Mouse (Mus musculus) adrenal gland, adult 18-20 months (tissue): ENCODE measurements at regions not wholly inside any gene's neighbourhood (a gene's known extent, or its start where the extent isn't known, plus 50 kb on each side); places are given as distances from the start of the nearest gene placed in this dataset.

Source experiments
- DNase-seq, 2 experiments: peaks; one replicate each; pipeline ENCODE4 v3.0.0; 2021 to 2022; ENCODE audit warnings: low spot score in 2 of 2

DNA sequence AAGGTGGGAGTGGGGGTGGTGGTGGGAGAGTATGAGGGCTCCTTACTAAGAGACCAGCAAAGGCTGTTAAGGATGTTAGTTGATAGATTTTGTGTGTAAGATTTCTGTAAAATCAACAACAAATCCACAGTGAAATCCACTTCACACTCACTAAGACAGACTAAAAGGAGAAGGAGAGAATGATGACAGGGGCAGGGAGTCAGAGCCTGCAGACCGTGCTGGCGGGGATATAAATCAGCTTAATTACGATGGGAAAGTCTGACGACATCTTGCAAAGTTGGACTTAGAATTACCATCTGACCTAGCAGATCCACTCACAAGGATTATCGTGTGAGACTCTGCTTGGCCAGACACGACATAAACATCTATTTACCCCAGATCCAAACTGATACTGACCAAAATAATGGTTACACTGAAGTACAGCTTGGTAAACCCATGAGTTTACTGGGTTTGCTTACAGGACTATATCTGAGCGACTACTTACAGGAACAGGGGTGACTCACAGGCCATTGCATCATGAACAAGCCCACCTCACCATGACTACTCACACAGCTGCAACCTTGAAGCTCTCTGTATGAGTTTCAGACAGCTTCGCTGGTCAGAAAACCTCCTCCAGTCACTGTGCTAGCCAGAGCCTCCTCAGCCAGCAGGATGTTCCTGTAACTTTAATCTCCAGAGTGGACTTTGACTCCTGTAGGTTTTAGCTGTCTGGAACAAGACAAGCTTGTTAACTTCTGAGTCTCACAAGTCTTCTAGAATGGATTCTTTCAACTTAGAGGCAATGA is 50.5 kb upstream of the Ednra start:
- DNase-seq = peak in 1 of 2 experiments; percentile 44

DNA sequence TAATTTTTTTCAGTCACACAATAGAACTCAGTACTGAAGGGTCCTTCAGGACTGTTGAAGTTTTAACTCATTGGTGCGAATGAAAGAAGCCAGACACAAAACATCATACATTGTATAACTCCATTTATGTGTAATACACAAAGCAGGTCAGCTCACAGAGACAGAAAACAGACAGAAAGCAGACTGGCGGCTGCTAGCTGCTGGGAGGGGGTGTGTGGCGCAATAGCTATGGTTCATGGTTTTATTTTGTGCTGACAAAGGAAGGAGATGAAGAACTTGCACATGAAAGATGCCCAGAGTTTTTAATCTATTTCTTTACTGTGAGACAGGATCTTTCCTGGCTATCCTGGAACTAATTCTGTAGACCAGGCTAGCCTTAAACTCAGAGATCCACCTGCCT is 51.3 kb upstream of the Ednra start:
- DNase-seq = no peak

DNA sequence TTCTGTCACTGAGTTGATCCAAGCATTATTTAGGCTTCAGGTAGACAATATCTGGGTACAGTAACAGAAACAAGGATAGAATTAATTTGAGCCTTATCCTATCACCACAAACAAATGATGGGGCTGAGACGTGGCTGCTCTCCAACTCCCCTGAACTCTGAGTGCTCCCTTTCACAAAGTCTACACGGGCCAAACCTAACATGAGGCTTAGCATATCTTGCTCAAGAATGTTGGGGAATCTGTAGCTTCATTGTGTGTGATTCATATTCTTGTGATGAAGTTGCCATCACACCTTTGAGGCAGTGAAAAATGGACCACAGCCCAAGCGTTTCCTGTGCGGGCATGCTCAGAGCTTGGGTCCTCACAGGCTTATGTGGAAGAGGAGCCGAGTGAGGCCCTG is 53.3 kb upstream of the Ednra start:
- DNase-seq = no peak

DNA sequence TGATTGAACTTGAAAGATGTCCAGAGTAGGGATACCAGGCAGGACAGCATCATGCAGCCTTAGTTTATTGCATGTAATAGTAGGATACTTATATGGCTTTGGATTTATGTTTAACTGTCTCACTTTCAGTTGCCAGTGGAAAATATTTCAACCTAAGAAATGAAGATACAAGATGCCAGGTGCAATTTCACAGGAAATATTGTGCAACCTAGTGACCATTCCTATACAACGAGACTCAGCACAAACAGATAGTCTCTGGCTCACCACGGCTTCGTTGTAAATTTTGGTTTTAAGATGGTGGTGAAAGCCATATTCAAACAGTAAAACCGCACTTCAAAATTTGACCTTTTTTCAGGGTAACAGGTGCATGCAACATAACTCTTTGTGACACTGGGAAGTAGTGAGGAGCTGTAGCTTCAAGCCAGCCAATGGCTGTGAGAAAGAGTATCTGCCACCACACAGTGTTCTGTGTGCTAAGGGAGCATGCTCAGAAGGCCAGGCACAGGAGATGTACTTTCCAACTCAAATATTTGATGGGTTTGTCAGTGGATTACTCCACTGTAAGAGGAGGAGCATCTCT is 61.5 kb upstream of the Ednra start:
- no peak for DNase-seq

DNA sequence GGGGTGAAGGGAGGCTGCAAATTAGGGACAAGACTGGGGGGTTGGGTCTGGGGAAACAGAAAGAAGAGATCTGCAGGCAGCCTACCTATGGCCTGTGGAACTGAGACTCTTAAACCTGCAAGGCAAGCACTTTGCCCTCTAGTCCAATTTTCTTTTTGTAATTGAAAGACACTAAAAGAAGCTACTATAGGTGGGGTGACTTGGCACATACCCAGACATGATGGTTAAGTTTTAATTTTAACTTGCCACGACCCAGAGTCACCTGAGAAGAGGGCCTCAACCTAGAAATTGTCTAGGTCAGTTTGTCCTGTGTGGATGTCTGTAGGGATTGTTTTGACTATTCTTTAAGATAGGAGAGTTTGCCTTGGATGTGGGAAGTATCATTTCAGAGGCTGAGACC is 70.6 kb upstream of the Ednra start:
- DNase-seq = no peak

DNA sequence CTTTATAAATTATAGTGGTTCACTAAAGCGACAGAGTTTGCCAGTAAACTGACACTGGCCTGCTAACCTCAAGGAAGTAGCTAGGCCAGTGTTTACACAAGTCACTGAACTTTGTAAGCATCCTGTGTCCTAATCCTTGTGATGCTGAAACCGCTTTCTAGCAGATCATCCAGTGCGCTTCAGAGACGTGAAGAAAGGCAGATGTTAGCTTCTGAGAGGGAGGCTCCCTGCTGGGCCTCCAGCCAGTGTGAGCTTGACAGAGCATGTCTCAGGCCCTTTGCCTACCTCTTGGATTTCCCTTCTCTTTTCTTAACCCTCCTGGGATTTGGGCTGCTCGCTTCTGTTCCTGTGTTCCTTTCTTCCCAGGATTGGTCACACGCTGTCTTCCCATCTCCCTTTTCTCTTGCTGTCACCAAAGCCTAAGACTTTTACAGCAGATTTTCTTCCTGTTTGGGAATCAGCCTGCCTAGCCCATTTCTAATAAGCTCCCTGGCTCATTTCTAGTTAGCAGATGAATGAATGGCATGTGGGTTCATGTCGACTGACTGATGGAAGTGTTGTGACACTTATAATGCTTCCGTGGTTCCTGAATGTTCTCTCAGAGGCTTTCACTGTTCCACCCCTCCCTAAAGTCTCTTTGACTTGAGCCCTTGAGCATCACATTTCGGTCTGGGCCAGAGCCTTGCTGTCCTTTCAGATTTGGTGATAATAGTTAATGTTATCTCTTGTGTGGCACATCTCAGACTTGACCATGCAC is 79.1 kb upstream of the Ednra start:
- no peak for DNase-seq

DNA sequence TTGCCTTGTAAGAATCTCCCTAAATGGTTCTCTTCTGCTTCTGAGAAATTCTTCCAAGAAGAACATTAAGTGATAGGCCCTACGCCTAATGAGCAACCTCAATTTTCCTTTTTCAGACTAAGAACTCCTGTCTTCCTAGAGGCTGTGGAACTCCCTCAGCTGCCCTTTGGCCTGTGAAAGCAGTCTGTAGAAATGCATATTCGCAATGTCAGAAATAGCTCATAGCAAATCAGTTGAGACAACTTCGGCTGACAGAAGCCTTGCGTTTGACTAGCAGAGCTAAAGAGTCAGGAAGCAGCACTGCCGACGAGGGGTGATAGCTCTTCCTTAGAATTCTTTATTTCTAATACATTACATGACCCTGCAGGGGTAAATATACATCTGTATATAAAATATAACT is 80.3 kb upstream of the Ednra start:
- DNase-seq = no peak

DNA sequence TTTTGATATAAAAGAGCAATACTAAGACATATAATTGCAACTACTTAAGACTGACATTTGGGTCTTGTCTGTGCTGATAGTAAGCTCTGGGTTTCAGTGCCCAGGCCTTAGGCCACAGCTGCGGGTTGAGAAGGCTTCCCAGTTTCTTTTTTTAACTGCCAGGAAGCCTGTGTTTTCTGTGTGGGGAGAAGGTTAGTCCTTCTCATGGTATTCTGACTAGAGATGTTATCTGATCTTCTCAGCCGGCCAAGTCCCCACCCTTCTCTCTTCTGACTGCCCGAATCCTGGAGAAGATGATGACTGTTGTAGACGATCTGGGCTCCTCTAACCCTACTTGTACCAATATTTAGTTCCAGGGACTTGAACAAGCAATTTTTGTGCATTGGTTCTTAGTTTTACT is 80.7 kb upstream of the Ednra start:
- no peak for DNase-seq

DNA sequence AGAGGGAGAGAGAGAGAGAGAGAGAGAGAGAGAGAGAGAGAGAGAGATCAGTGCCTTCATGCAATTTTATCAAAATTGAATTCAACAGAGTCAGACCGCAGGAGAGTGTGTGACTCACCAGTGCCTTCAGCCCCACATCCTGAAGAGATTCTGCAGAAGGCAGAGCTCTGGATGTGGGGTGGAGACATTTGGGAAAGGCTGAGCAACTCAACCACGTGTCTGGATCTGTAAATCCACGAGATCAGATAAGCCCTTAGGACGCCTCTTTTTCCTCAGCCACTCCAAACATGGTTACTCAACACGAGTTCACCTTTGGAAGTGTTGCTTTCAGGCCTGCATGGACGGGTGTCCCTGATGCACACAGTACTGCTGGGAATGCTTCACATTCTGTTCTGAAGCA is 81.4 kb upstream of the Ednra start:
- no peak for DNase-seq

DNA sequence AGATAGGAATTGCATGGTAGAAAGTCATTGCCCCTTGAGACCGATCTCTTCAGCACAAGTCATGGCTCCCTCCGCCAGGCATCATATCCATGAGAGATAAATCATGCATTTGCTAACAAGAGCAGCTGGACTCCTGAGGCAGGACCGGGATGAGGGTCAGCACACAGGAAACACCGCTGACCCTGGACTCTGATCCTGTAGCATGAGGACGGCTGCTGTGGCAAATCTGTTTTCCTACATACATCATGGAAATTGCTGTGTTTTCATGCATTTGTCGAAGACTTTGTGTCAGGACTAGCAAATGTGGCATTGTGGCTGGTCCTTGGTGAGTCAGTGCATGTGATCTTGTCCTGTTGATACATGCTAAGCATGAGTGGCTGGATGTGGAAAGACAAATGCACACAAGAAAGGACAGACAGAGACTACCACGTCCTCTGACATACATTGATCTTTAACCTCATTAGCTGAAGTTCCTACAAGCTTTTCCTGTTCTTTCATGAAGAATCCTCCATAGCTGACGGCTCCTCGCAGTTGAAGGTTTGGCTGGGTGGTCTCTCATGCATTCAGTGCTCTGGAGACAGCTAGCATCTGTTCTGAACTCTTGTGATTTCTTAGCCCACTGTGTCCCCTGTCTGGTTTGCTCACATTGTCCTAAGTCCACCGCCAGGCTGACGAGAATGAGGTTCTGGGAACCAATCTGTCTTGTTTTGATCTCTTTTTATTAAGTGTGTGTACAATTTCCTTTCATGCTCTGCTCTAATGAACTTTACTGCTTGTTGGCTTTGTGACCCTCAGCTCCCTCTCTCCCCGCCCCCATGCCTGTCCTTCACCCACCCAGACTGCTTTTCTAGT is 90.8 kb upstream of the Ednra start:
- no peak for DNase-seq

DNA sequence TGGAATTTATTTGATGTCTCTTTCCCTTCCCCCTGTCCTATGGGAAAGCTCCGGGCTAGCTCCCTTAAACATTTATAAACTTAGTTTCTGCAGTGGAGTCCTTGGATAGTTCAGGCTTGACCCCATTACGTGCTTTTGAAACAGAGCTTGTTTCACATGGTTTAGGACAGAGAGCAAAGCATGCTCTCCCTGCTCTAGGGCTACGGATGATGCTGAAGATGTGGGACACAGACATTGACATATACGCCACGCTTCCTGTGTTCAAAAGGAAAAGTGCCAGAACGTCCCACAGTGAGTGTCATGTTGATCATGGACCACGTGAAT is 91.3 kb upstream of the Ednra start:
- no peak for DNase-seq

DNA sequence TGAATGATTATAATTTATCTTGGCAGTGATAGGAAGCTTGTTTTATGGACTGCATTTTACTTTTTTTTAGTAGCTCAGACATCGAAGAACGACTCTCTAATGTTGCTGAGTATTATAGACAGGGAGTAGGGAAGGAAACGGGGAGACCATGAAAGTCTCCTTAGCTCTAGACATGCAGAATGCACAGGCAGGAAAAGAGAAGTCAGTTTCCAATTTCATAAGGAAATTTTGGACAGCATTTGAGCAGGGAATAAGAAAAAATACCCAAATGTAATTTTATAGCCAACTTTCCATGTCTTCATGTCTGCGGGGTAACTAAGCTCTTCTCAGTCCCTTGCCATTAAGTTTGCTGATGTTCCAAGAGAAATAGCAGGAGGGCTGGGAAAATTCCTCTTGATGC is 92.0 kb upstream of the Ednra start:
- DNase-seq = no peak

DNA sequence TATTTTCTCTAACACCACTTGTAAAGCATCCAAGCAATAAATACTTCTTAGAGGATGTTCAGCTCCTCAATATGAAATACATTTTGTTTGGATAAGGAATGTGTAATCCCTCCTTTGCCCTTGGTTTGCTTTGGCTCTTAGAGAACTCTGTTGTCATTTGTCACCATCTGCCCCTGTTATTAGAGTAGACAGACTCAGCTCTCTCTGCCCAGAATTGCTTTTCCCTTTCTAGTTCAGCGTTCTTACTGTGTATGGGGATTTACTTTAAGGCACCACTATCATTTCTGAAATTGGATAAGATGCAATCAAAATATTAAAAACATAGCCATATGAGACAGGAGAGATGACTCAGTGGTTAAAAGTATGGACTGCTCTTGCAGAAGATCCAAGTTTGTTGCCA is 101.5 kb upstream of the Ednra start:
- DNase-seq = no peak

DNA sequence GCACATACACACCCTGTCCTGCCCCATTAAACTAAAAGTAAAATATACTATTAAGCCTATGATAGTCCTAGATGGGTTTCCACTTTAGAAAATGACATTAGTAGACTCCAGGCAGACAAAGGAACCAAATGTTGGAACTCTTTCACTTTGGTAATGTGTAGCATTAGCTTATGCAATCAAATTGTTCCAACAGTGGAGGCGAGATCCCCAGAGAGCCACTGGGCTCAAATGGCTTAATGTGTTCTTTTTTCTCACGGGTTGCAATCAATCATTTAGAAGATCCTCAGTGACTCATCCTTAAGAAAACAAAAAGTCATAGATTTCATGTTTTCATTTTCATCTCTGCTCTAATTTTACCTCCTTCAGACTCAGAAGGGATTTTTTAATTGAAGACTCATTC is 102.0 kb upstream of the Ednra start:
- DNase-seq = no peak

DNA sequence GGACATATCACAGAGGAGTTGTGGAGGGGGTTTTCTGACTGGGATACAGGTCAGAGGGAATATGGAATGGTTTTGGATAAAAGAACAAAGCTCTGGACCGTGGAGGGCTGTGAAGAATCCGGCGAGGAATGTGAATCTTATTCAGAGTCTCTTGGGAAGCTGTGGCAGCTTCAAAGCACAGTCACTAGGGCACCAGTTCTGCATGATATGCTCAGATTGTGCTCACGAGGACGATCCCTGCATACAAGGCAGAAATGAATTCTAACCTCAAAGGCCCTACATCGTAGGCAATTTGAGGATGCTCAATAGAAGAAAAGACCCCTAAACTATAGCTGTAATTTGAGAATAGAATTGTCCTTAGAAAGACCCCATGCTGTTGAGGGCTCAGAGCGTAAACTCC is 103.8 kb upstream of the Ednra start:
- DNase-seq = no peak

DNA sequence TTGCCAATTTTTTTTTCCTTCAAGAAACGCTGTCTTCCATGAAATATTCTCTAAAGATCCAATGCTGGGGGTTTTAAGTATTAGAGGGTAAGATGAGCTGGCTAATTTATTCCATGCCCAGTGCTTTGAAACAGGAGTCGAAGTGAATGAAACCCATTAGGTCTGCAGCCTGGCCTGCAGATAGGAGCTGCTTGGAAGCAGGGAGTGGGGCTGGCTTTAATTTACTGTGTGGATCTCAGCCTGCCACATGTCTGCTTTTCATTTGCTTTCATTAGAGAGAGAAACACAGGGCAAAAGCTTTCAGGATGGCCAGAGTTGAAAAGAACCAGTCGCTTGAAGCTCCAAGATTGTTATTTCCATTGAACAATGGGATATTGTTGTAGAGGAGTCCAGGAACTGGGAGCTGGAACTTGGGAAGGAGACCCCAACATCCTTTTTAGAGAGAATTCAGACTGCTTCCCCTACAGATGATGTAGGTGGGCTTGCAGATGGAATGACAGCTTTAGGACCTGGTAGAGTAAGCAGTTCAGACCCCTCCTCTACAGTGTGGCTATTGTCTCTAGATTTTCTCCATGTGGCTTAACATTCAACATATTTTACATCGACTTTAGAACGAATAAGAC is 105.0 kb upstream of the Ednra start:
- no peak for DNase-seq

DNA sequence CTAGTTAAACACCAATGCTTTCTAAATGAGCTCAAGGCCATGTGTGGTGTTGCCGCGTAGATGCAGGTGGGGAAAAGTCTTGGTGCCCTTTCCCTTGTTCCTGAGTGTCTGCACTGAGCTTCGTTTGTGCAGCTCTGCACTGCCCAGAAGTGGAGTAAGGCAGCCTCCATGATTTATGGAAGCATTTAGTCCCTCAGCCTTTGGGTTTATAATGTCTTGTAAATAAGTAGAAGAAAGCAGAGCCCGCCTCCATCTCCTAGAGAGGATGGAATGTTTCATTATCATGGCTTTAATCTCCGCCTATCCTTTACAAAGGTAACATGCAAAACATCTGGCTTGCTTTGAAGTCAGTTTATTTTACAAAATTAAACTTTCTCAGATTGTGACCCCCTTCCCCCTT is 105.5 kb upstream of the Ednra start:
- no peak for DNase-seq

DNA sequence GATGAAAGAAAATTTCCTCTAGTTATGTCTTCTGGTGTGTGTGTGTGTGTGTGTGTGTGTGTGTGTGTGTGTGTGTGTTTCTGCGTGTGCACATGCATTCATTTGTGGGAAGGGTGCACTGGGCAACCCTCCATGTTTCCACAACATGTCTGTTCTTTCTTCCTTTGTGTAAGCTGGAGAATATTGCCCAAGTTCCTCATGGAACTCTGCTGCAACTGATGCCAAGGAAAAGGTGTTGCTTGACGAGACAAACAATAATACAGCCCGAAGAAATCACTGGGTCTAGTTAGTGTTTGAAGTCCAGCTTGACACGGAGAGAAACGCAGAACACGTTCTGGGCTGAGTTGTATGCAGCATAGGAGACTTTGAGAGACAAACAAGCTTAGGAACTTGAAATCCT is 110.0 kb upstream of the Ednra start:
- DNase-seq = no peak

DNA sequence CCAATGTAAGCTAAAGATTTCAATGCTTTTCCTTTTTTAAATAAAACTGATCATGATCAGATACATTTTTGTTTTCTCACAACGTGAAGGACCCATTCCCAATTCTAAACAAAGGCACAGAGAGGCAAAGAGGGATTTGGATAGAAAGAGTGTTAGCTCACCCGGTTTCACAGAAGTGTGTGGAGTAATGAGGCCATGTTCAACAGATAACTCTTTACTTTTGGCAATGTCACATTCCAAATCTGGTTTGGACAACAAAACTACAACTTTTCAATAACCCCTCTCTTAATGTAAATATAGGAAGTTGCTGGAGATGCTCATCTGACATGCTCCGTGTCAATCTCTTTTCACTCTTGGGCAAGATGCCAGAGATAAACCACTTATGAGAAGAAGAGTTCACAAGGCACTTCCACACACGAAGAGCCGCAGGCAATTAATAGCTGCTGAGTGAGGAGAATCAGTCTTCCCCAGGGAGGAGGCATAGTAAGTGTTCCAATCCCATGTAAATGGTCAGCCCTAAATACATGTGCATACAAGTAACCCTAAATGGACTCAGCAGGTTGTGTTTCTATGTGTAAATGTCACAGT is 112.7 kb upstream of the Ednra start:
- DNase-seq = no peak

DNA sequence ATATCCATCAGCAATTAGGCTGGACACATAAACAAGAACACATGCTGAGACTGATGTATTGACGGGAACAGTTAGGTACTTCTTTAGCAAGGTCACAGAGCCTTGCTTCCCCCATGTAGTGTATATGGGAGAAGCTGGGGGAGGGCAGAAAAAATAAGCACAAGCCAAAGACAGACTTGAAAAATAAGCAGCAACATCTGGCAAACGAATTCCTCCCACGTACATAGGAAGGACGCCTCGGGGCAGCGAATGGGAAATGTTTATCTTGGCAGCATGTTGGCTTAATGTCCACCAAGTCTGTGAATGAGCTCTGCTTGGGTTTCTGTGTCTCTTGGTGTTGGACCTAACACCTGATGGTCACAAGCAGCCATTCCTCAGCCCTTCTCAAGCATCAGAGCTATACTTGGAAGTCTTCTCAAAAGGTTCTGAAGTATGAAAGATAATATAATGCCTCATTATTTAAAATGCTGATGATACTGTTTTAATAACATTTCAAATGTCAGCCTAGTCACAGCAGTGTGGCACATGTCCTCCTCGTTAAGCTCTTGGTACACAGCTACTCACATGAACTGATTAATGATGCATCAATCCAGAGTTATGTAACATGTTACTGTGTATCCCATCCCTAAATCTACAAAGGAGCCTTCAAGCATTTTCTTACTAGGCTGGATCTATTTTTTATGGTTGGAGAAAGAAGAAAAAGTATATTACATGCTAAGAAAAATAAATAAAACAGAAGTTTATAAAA is 118.3 kb upstream of the Ednra start:
- DNase-seq = no peak
